Mouse (Mus musculus): ENCODE measurements around the gene Pparg. TPM values are rescaled to one million over a fixed set of nuclear protein-coding genes. Genes with fewer than 3 reads are reported as not detected.

The Pparg gene
- polyA plus RNA-seq, 2 experiments = 0.67 to 1.7 TPM

DNA sequence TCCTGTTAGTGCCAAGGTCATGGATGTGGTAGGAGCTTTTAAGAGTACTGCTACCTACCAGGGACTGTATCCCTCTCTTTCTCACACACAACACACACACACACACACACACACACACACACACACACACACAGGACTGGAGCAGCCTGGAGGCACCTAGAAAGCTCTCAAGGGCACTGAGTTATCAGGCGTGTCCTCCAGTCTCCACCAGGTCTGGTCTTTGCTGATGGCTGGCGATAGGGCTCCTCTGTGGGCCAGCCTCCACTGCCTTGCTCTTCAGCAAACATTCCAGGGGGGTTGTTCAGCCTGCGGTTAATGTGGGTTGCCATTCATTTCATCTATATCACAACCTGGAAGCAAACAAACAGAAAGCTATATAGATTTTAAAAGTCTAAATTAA is 166.7 kb downstream of the Pparg start:
- no peaks in the 10 kb centered on the region for H3K36me3 ChIP-seq (replicated peaks; ENCODE audit: control insufficient read depth, insufficient read depth, low read depth)
- H3K4me3 ChIP-seq (ENCODE audit: insufficient read depth in 1 of 2, low read depth in 2 of 2, low read length in 2 of 2) = no peak overlapping the region
- DNase-seq (ENCODE audit: low read depth in 3 of 3, low spot score in 3 of 3) (no peak), ATAC-seq (ENCODE audit: insufficient read depth) (peak; percentile 80)
- H3K27me3 ChIP-seq (ENCODE audit: control insufficient read depth, insufficient read depth, low read length) = no peaks in the 10 kb centered on the region
- H3K27ac ChIP-seq = no peak overlapping the region
- WGBS (ENCODE audit: insufficient replicate concordance) = 19% methylated on average over 3 of the region's 3 CpGs
- TF ChIP-seq EP300 (IDR thresholded peaks at IDR 0.05; ENCODE audit: low read depth) = peak; percentile 29; the same call in 1 of the 2 replicates
- no peak for TF ChIP-seq CTCF (IDR thresholded peaks at IDR 0.05; ENCODE audit: low read depth)
- no peak overlapping the region for H3K9ac ChIP-seq (replicated peaks)
- H3K4me2 ChIP-seq (ENCODE audit: low read depth) = no peak overlapping the region
- H3K9me3 ChIP-seq (ENCODE audit: control insufficient read depth, low read length) = no peaks in the 10 kb centered on the region
- H3K4me1 ChIP-seq (replicated peaks; ENCODE audit: control insufficient read depth in 2 of 2, insufficient read depth in 2 of 2, low read length in 1 of 2) = peaks cover 0 to 10% of the 10 kb centered on the region in 2 experiments; a peak in 2 of 4 replicates

DNA sequence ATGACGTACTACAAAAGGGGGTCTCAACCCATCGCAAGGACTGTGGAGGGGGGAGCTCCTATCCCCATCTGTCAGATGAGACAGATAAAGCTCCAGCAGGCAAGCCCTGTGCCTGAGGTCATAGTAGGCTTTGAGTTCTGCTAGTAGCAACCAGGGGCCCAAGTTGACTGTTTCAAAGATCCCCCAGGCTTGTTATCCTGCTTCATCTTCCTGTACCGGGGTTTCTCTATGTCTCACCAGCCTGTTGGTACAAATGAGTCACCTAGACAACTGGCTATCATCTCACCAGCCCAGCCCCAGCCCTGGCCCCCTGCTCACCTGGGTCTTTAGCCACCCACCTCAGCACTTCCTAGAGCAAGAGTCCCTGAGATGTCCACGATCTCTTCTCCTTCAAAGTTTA is 167.6 kb downstream of the Pparg start:
- no peak overlapping the region for H3K4me3 ChIP-seq (ENCODE audit: insufficient read depth in 1 of 2, low read depth in 2 of 2, low read length in 2 of 2)
- no peak overlapping the region for H3K4me2 ChIP-seq (ENCODE audit: low read depth)
- DNase-seq (ENCODE audit: low read depth in 3 of 3, low spot score in 3 of 3) (no peak), ATAC-seq (ENCODE audit: insufficient read depth) (no peak)
- H3K4me1 ChIP-seq (replicated peaks; ENCODE audit: control insufficient read depth in 2 of 2, insufficient read depth in 2 of 2, low read length in 1 of 2) = peaks cover 0 to 10% of the 10 kb centered on the region in 2 experiments; a peak in 2 of 4 replicates
- no peak overlapping the region for H3K27ac ChIP-seq
- no peak overlapping the region for H3K9ac ChIP-seq (replicated peaks)
- no peaks in the 10 kb centered on the region for H3K36me3 ChIP-seq (replicated peaks; ENCODE audit: control insufficient read depth, insufficient read depth, low read depth)
- no peak for TF ChIP-seq CTCF (IDR thresholded peaks at IDR 0.05; ENCODE audit: low read depth)
- no peak for TF ChIP-seq EP300 (IDR thresholded peaks at IDR 0.05; ENCODE audit: low read depth)
- H3K9me3 ChIP-seq (ENCODE audit: control insufficient read depth, low read length) = no peaks in the 10 kb centered on the region
- no peaks in the 10 kb centered on the region for H3K27me3 ChIP-seq (ENCODE audit: control insufficient read depth, insufficient read depth, low read length)
- 67% methylated on average over 4 of the region's 4 CpGs for WGBS (ENCODE audit: insufficient replicate concordance)

DNA sequence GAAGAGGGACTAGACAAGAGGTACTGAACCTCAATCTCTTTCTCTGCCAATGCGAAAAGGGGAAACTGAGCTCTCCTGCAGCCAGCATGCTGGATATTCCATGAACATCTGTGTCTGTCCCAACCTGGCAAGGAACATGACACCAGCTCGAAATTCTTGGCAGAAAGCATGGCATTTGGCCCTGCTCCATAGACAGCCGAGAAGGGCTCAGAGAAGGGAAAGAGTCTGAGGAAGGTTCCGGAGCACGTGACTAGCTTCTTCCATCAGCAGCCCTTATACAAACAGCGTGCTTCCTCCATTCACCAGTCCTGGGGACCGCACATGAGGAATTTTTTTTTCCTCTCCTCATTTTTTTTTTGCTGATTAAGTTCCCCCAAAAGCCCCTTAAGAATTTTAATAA is 173.9 kb downstream of the Pparg start:
- ATAC-seq (ENCODE audit: insufficient read depth) = no peak
- TF ChIP-seq CTCF (IDR thresholded peaks at IDR 0.05; ENCODE audit: low read depth) (no peak), EP300 (IDR thresholded peaks at IDR 0.05; ENCODE audit: low read depth) (no peak)
- Histone ChIP-seq H3K4me3 (ENCODE audit: insufficient read depth in 1 of 2, low read depth in 2 of 2, low read length in 2 of 2) (no peak overlapping the region), H3K9me3 (ENCODE audit: control insufficient read depth, low read length) (no peaks in the 10 kb centered on the region), H3K36me3 (replicated peaks; ENCODE audit: control insufficient read depth, insufficient read depth, low read depth) (no peaks in the 10 kb centered on the region), H3K4me2 (ENCODE audit: low read depth) (no peak overlapping the region), H3K27ac (no peak overlapping the region), H3K4me1 (replicated peaks; ENCODE audit: control insufficient read depth in 2 of 2, insufficient read depth in 2 of 2, low read length in 1 of 2) (peaks cover 0 to 2% of the 10 kb centered on the region in 2 experiments; a peak in 1 of 4 replicates), H3K9ac (replicated peaks) (no peak overlapping the region), H3K27me3 (ENCODE audit: control insufficient read depth, insufficient read depth, low read length) (no peaks in the 10 kb centered on the region)
- WGBS (ENCODE audit: insufficient replicate concordance) = 59% methylated on average over 7 of the region's 7 CpGs
- DNase-seq (ENCODE audit: low read depth in 3 of 3, low spot score in 3 of 3) = no peak

DNA sequence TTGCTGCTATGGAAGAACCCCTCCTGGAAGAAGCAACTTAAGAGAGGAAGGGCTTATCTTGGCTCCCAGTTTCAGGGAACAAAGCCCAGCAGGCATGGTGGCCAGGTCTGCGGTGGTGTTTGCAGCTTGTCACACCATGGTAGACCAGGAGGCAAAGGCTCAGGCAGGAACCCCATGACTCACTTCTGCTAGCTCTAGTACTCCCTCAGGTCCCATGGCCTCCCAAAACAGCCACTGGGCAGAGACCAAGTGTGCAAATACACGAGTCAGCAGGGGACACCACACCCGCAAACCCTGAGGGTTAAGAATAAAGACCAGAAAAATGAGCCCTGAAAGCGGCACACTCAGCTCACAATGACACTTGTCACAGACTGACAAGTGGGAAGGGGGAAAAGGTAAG is 175.4 kb downstream of the Pparg start:
- no peak overlapping the region for H3K27ac ChIP-seq
- no peak overlapping the region for H3K4me3 ChIP-seq (ENCODE audit: insufficient read depth in 1 of 2, low read depth in 2 of 2, low read length in 2 of 2)
- H3K9ac ChIP-seq (replicated peaks) = no peak overlapping the region
- WGBS (ENCODE audit: insufficient replicate concordance) = 58% methylated on average over 4 of the region's 4 CpGs
- TF ChIP-seq EP300 (IDR thresholded peaks at IDR 0.05; ENCODE audit: low read depth) = no peak
- ATAC-seq (ENCODE audit: insufficient read depth) (no peak), DNase-seq (ENCODE audit: low read depth in 3 of 3, low spot score in 3 of 3) (no peak)
- H3K27me3 ChIP-seq (ENCODE audit: control insufficient read depth, insufficient read depth, low read length) = no peaks in the 10 kb centered on the region
- no peaks in the 10 kb centered on the region for H3K9me3 ChIP-seq (ENCODE audit: control insufficient read depth, low read length)
- H3K4me2 ChIP-seq (ENCODE audit: low read depth) = no peak overlapping the region
- peaks cover 0 to 2% of the 10 kb centered on the region in 2 experiments; a peak in 1 of 4 replicates for H3K4me1 ChIP-seq (replicated peaks; ENCODE audit: control insufficient read depth in 2 of 2, insufficient read depth in 2 of 2, low read length in 1 of 2)
- no peaks in the 10 kb centered on the region for H3K36me3 ChIP-seq (replicated peaks; ENCODE audit: control insufficient read depth, insufficient read depth, low read depth)

DNA sequence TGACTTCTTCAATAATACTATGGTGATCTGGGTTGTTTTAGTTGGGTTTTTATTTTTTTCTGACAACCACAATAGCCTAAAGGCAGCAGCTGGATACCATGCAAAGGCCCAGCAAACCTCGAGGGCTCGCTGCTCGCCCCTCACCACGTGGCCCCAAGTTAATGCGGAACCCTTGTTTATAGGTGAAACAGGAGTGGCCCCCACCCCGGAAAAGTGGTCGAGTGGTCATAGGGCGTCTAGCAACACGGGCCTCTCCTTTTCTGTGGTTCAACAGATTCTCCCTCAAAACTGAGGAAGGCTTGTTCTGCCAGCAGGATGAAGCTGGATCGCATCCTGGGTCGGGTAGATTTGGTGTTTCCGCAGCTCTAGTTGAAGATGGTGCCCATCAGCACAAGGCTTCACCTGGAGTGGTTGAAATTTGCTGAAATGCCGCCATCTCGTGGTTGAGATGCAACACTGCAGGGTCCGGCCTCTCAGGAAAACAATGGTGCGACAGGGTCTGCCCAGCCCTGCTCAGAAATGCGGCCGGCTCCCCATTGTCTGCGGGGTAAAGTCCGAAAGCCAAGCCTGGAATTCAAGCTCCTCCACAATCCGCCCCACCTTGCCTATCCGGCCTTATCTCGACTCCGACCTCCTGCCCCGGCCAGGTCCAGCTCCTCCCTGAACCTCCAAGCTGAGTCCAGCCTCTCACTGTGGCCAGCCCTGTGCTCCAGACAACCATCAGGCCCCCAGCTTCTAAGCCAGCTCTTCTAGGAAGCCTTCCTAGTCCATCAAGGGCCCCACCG is 178.1 kb downstream of the Pparg start:
- peak; percentile 54 for ATAC-seq (ENCODE audit: insufficient read depth)
- peaks cover 0 to 14% of the 10 kb centered on the region in 2 experiments; a peak in 3 of 4 replicates for H3K4me1 ChIP-seq (replicated peaks; ENCODE audit: control insufficient read depth in 2 of 2, insufficient read depth in 2 of 2, low read length in 1 of 2)
- H3K27ac ChIP-seq = no peak overlapping the region
- H3K9ac ChIP-seq (replicated peaks) = no peak overlapping the region
- peak overlapping the region; percentile 34 for H3K4me2 ChIP-seq (ENCODE audit: low read depth)
- H3K27me3 ChIP-seq (ENCODE audit: control insufficient read depth, insufficient read depth, low read length) = no peaks in the 10 kb centered on the region
- no peak overlapping the region for H3K4me3 ChIP-seq (ENCODE audit: insufficient read depth in 1 of 2, low read depth in 2 of 2, low read length in 2 of 2)
- H3K9me3 ChIP-seq (ENCODE audit: control insufficient read depth, low read length) = no peaks in the 10 kb centered on the region
- 13% methylated on average over 26 of the region's 26 CpGs for WGBS (ENCODE audit: insufficient replicate concordance)
- peak in 1 of 3 experiments; percentile 47 for DNase-seq (ENCODE audit: low read depth in 3 of 3, low spot score in 3 of 3)
- no peaks in the 10 kb centered on the region for H3K36me3 ChIP-seq (replicated peaks; ENCODE audit: control insufficient read depth, insufficient read depth, low read depth)
- TF ChIP-seq EP300 (IDR thresholded peaks at IDR 0.05; ENCODE audit: low read depth) (no peak), CTCF (IDR thresholded peaks at IDR 0.05; ENCODE audit: low read depth) (peak; percentile 92)

Other genes starting within 250 kb of the Pparg start
- 0.04 TPM in 2 replicates for gene Syn2, start 226.0 kb upstream of the Pparg start, polyA plus RNA-seq (2012; rRNA removed)
- 0.04 TPM in 1 of 2 replicates, not detected in the other for gene Syn2, start 226.0 kb upstream of the Pparg start, polyA plus RNA-seq (2014; fragmentation: Nextera tagmentation; extraction: Ambion mirVana)
- not detected in 2 replicates for gene Gm17482, start 133.6 kb upstream of the Pparg start, polyA plus RNA-seq (2012; rRNA removed)
- not detected in 2 replicates for gene Gm17482, start 133.6 kb upstream of the Pparg start, polyA plus RNA-seq (2014; fragmentation: Nextera tagmentation; extraction: Ambion mirVana)
- not detected in 2 replicates for gene Timp4, start 108.7 kb upstream of the Pparg start, polyA plus RNA-seq (2012; rRNA removed)
- gene Timp4, start 108.7 kb upstream of the Pparg start, polyA plus RNA-seq (2014; fragmentation: Nextera tagmentation; extraction: Ambion mirVana) = not detected in 2 replicates
- gene Tsen2, start 183.7 kb downstream of the Pparg start, polyA plus RNA-seq (2012; rRNA removed) = 3.9 and 4.7 TPM in 2 replicates
- 10.7 and 11.0 TPM in 2 replicates for gene Tsen2, start 183.7 kb downstream of the Pparg start, polyA plus RNA-seq (2014; fragmentation: Nextera tagmentation; extraction: Ambion mirVana)
- 5.3 and 6.0 TPM in 2 replicates for gene Mkrn2os, start 231.6 kb downstream of the Pparg start, polyA plus RNA-seq (2012; rRNA removed)
- 7.1 and 8.0 TPM in 2 replicates for gene Mkrn2os, start 231.6 kb downstream of the Pparg start, polyA plus RNA-seq (2014; fragmentation: Nextera tagmentation; extraction: Ambion mirVana)
- gene Mkrn2, start 241.0 kb downstream of the Pparg start, polyA plus RNA-seq (2012; rRNA removed) = 6.2 and 8.9 TPM in 2 replicates
- gene Mkrn2, start 241.0 kb downstream of the Pparg start, polyA plus RNA-seq (2014; fragmentation: Nextera tagmentation; extraction: Ambion mirVana) = 9.4 and 10.1 TPM in 2 replicates